Mouse (Mus musculus): ENCODE data around the gene Casp9. TPM values are rescaled to one million over a fixed set of nuclear protein-coding genes. Genes with fewer than 3 reads are reported as not detected.

Casp9 gene
- polyA plus RNA-seq, 1 experiment from 2014 or later = 24.8 TPM

GRCm38 (mm10) chr4:141810975-141811374 is 17.6 kb downstream of the Casp9 start:
- peaks cover 97% of the 10 kb centered on the region for H3K36me3 ChIP-seq (replicated peaks)
- H3K4me1 ChIP-seq = no peaks in the 10 kb centered on the region
- no peaks in the 10 kb centered on the region for H3K9me3 ChIP-seq
- WGBS = 95% methylated on average over 2 of the region's 2 CpGs
- H3K27me3 ChIP-seq (ENCODE audit: poor library complexity, severe bottlenecking) = no peaks in the 10 kb centered on the region
- H3K27ac ChIP-seq = no peak overlapping the region
- DNase-seq (ENCODE audit: extremely low spot score, low spot score) = no peak
- H3K4me3 ChIP-seq = no peak overlapping the region

- H3K4me1 ChIP-seq = 0 out of 2 replicates have a peak, but pooled peaks cover 3% of the 10 kb centered on the region
- DNase-seq (ENCODE audit: extremely low spot score, low spot score) = no peak
- H3K9me3 ChIP-seq = no peaks in the 10 kb centered on the region
- no peaks in the 10 kb centered on the region for H3K27me3 ChIP-seq (ENCODE audit: poor library complexity, severe bottlenecking)
- H3K36me3 ChIP-seq (replicated peaks) = peaks cover 96% of the 10 kb centered on the region
- no peak overlapping the region for H3K27ac ChIP-seq
- no peak overlapping the region for H3K4me3 ChIP-seq
- WGBS = 98% methylated on average over 7 of the region's 7 CpGs
Measured at GRCm38 (mm10) chr4:141811375-141811774, 18.0 kb downstream of the Casp9 start.

GRCm38 (mm10) chr4:141816267-141816666 is 22.9 kb downstream of the Casp9 start:
- WGBS = 84% methylated on average over 7 of the region's 7 CpGs
- no peak for DNase-seq (ENCODE audit: extremely low spot score, low spot score)
- Histone ChIP-seq H3K4me1 (peaks cover 16% of the 10 kb centered on the region), H3K36me3 (replicated peaks) (peaks cover 50% of the 10 kb centered on the region), H3K9me3 (no peaks in the 10 kb centered on the region), H3K27me3 (ENCODE audit: poor library complexity, severe bottlenecking) (no peaks in the 10 kb centered on the region), H3K4me3 (no peak overlapping the region), H3K27ac (peak overlapping the region; percentile 53)

GRCm38 (mm10) chr4:141816776-141817655 is 23.6 kb downstream of the Casp9 start:
- H3K4me1 ChIP-seq = peaks cover 16% of the 10 kb centered on the region
- H3K4me3 ChIP-seq = no peak overlapping the region
- H3K27me3 ChIP-seq (ENCODE audit: poor library complexity, severe bottlenecking) = no peaks in the 10 kb centered on the region
- no peaks in the 10 kb centered on the region for H3K9me3 ChIP-seq
- no peak for DNase-seq (ENCODE audit: extremely low spot score, low spot score)
- H3K36me3 ChIP-seq (replicated peaks) = peaks cover 42% of the 10 kb centered on the region
- peak overlapping the region; percentile 40 for H3K27ac ChIP-seq
- 65% methylated on average over 14 of the region's 14 CpGs for WGBS

GRCm38 (mm10) chr4:141817706-141818105 is 24.3 kb downstream of the Casp9 start:
- peaks cover 20% of the 10 kb centered on the region for H3K4me1 ChIP-seq
- peak overlapping the region; percentile 40; the same call in 1 of the 2 replicates for H3K27ac ChIP-seq
- DNase-seq (ENCODE audit: extremely low spot score, low spot score) = no peak
- WGBS = 51% methylated on average over 10 of the region's 10 CpGs
- no peak overlapping the region for H3K4me3 ChIP-seq
- no peaks in the 10 kb centered on the region for H3K27me3 ChIP-seq (ENCODE audit: poor library complexity, severe bottlenecking)
- peaks cover 35% of the 10 kb centered on the region for H3K36me3 ChIP-seq (replicated peaks)
- H3K9me3 ChIP-seq = no peaks in the 10 kb centered on the region

GRCm38 (mm10) chr4:141818861-141819260 is 25.4 kb downstream of the Casp9 start:
- no peak overlapping the region for H3K4me3 ChIP-seq
- WGBS = 91% methylated on average over 13 of the region's 13 CpGs
- H3K27me3 ChIP-seq (ENCODE audit: poor library complexity, severe bottlenecking) = no peaks in the 10 kb centered on the region
- H3K4me1 ChIP-seq = peaks cover 24% of the 10 kb centered on the region
- peaks cover 25% of the 10 kb centered on the region for H3K36me3 ChIP-seq (replicated peaks)
- no peaks in the 10 kb centered on the region for H3K9me3 ChIP-seq
- no peak overlapping the region for H3K27ac ChIP-seq
- no peak for DNase-seq (ENCODE audit: extremely low spot score, low spot score)

- Histone ChIP-seq H3K9me3 (no peaks in the 10 kb centered on the region), H3K4me3 (no peak overlapping the region), H3K36me3 (replicated peaks) (peaks cover 20% of the 10 kb centered on the region), H3K27ac (no peak overlapping the region), H3K27me3 (ENCODE audit: poor library complexity, severe bottlenecking) (no peaks in the 10 kb centered on the region), H3K4me1 (peaks cover 24% of the 10 kb centered on the region)
- WGBS = 95% methylated on average over 7 of the region's 7 CpGs
- DNase-seq (ENCODE audit: extremely low spot score, low spot score) = no peak
Measured at GRCm38 (mm10) chr4:141819316-141819715, 25.9 kb downstream of the Casp9 start.

GRCm38 (mm10) chr4:141821178-141821577 is 27.8 kb downstream of the Casp9 start:
- H3K27ac ChIP-seq = no peak overlapping the region
- H3K4me3 ChIP-seq = no peak overlapping the region
- DNase-seq (ENCODE audit: extremely low spot score, low spot score) = no peak
- H3K4me1 ChIP-seq = peaks cover 22% of the 10 kb centered on the region
- WGBS = 86% methylated on average over 3 of the region's 3 CpGs
- H3K36me3 ChIP-seq (replicated peaks) = 0 out of 2 replicates have a peak, but pooled peaks cover 1% of the 10 kb centered on the region
- H3K9me3 ChIP-seq = no peaks in the 10 kb centered on the region
- H3K27me3 ChIP-seq (ENCODE audit: poor library complexity, severe bottlenecking) = no peaks in the 10 kb centered on the region

- no peak overlapping the region for H3K27ac ChIP-seq
- H3K4me3 ChIP-seq = no peak overlapping the region
- WGBS = 79% methylated on average over 10 of the region's 10 CpGs
- H3K4me1 ChIP-seq = peaks cover 17% of the 10 kb centered on the region
- H3K36me3 ChIP-seq (replicated peaks) = no peaks in the 10 kb centered on the region
- H3K9me3 ChIP-seq = no peaks in the 10 kb centered on the region
- no peaks in the 10 kb centered on the region for H3K27me3 ChIP-seq (ENCODE audit: poor library complexity, severe bottlenecking)
- no peak for DNase-seq (ENCODE audit: extremely low spot score, low spot score)
Measured at GRCm38 (mm10) chr4:141822089-141822488, 28.7 kb downstream of the Casp9 start.

- no peak overlapping the region for H3K4me3 ChIP-seq
- no peaks in the 10 kb centered on the region for H3K36me3 ChIP-seq (replicated peaks)
- DNase-seq (ENCODE audit: extremely low spot score, low spot score) = no peak
- H3K9me3 ChIP-seq = no peaks in the 10 kb centered on the region
- H3K27ac ChIP-seq = no peak overlapping the region
- H3K4me1 ChIP-seq = peaks cover 8% of the 10 kb centered on the region; the same call in 1 of the 2 replicates
- no peaks in the 10 kb centered on the region for H3K27me3 ChIP-seq (ENCODE audit: poor library complexity, severe bottlenecking)
- 70% methylated on average over 3 of the region's 3 CpGs for WGBS
Measured at GRCm38 (mm10) chr4:141822979-141823378, 29.6 kb downstream of the Casp9 start.

GRCm38 (mm10) chr4:141826060-141826459 is 32.6 kb downstream of the Casp9 start, which contains the start of gene Cela2a:
Cela2a (minus strand) TSS chr4:141826160.
- 75% methylated on average over 5 of the region's 5 CpGs for WGBS

GRCm38 (mm10) chr4:141827401-141827800 is 34.0 kb downstream of the Casp9 start:
- 92% methylated on average over 2 of the region's 2 CpGs for WGBS

More at GRCm38 (mm10) chr4:141826060-141826459, 32.6 kb downstream of the Casp9 start, which contains the start of gene Cela2a:
- no peak within 1 kb of the TSS for H3K27ac ChIP-seq
- no peak within 1 kb of the TSS for H3K4me3 ChIP-seq
- DNase-seq (ENCODE audit: extremely low spot score, low spot score) = no peak
- H3K27me3 ChIP-seq (ENCODE audit: poor library complexity, severe bottlenecking) = no peaks in the 10 kb centered on the region
- no peaks in the 10 kb centered on the region for H3K9me3 ChIP-seq
- no peaks in the 10 kb centered on the region for H3K36me3 ChIP-seq (replicated peaks)
- H3K4me1 ChIP-seq = peaks cover 12% of the 10 kb centered on the region

GRCm38 (mm10) chr4:141828177-141828576 is 34.8 kb downstream of the Casp9 start:
- 76% methylated on average over 4 of the region's 4 CpGs for WGBS
- peaks cover 5% of the 10 kb centered on the region; the same call in 1 of the 2 replicates for H3K4me1 ChIP-seq

More at GRCm38 (mm10) chr4:141827401-141827800, 34.0 kb downstream of the Casp9 start:
- Histone ChIP-seq H3K9me3 (no peaks in the 10 kb centered on the region), H3K27me3 (ENCODE audit: poor library complexity, severe bottlenecking) (no peaks in the 10 kb centered on the region), H3K36me3 (replicated peaks) (no peaks in the 10 kb centered on the region), H3K4me1 (peaks cover 9% of the 10 kb centered on the region), H3K4me3 (no peak overlapping the region), H3K27ac (no peak overlapping the region)
- no peak for DNase-seq (ENCODE audit: extremely low spot score, low spot score)

More at GRCm38 (mm10) chr4:141828177-141828576, 34.8 kb downstream of the Casp9 start:
- Histone ChIP-seq H3K9me3 (no peaks in the 10 kb centered on the region), H3K27me3 (ENCODE audit: poor library complexity, severe bottlenecking) (no peaks in the 10 kb centered on the region), H3K4me3 (no peak overlapping the region), H3K27ac (no peak overlapping the region), H3K36me3 (replicated peaks) (no peaks in the 10 kb centered on the region)
- no peak for DNase-seq (ENCODE audit: extremely low spot score, low spot score)

All from forebrain, embryonic 10.5 days (tissue).